Mouse (Mus musculus): ENCODE data around the gene Hnmt.

DNA sequence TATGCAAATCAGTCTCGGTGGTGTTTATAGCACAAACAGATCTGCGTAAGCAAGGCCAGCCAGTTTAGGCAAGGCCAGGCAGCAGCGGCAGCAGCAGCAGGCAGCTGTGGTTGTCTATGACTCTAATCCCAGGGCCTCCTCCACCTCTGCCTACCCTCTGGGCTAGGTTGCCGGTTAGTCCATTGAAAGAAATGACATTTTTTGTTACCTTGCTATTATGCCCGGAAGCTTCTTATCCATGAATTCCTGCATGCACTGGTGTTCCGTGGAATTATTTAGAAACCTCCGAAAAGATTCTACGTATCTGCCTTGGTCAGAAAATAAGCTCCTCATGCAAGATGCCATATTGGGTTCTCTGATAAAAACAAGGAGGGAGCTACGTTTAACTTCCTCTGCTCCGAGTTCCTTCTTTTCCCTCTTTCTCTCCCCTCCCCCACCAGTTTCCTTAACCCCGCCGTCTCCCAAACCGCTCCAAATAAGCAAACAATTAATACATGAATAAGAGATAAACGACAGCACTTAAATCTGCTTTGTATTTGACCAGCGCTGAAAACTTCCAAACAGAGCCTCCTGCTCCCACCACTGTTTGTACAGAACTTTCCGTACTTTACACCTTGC is 605 bp downstream of the Hnmt start:
- TF ChIP-seq CTCF (IDR thresholded peaks at IDR 0.05; ENCODE audit: extremely low read depth, insufficient read depth, insufficient read length, insufficient replicate concordance) (no peak), POLR2A (IDR thresholded peaks at IDR 0.05; ENCODE audit: low read depth, low read length) (no peak)

Data from spleen, adult 2 months (tissue).